Mouse (Mus musculus) neutrophil, adult 83 days (primary cell): ENCODE measurements around the gene Luc7l2. TPM values are rescaled to one million over a fixed set of nuclear protein-coding genes. Genes with fewer than 3 reads are reported as not detected.

Source experiments
- total RNA-seq, 2 experiments: library from RNA; stranded (reverse); gene quantifications; one replicate each; pipeline ENCODE4 v1.2.4; 2023

The Luc7l2 gene
- total RNA-seq: 100 to 1,000 TPM; 251 to 272 TPM

DNA sequence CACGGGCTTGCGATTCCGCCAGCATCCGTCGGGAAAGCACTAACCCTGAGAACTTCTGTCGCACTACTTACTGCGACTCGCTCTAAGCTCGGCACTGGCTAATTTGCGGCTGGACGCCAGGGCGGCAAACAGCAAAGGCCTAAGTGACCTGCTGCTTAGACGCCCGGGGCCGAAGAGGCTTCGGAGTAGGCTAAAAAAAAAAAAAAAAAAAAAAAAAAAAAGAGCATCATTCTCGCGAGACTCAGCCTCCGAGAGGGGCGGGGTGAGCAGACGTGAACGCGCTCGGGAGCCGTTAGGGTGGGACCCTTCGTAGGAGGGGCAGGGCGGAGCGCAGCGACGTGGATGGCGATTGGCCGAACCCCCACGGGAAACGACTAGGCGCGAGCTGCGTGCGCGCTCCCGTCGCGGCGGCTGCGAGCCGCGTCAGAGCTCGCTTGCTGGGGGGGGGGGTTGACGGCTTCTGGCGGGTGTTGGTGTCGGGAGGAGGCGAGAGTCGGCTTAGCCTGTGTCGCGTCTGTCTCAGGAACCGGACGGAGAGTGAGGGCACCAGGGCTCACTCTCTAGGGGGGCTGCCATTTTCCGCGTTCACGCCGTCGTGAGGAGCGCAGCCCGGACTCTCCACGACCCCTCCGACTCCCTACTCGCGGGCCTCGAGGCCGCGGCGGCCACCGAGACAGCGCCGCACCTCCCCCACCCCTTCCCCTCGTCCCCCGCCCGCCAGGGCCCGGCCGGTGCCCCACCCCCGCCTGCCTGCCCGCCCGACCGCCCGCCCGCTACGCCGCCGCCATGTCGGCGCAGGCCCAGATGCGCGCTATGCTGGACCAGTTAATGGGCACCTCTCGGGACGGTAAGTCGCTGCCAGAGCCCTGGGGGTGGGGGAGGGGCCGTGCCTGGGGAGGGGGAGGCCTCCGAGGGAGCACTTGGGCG, at the start of gene Luc7l2:
TSS of gene Luc7l2 (plus strand) at position 273 of the 927 bp plus-strand sequence.

GRCm38 (mm10) chr6:38533428-38534405, 17.4 kb upstream of the Luc7l2 start, which contains the start of gene Fmc1:
TSS of gene Fmc1 (plus strand) at chr6:38533502.

GRCm38 (mm10) chr6:38636852-38637618, 85.9 kb downstream of the Luc7l2 start, which contains the start of gene Klrg2:
TSS of gene Klrg2 (minus strand) at chr6:38637242.

Other genes with a start within 250 kb of the Luc7l2 start
- 10 to 100 TPM; 80.5 to 98.0 TPM for gene Zc3hav1, start 196.7 kb upstream of the Luc7l2 start, total RNA-seq
- gene Ttc26, start 169.9 kb upstream of the Luc7l2 start, total RNA-seq: under 1 TPM; 0.09 to 0.11 TPM
- 10 to 100 TPM; 26.2 to 28.5 TPM for gene Ubn2, start 117.4 kb upstream of the Luc7l2 start, total RNA-seq
- 10 to 100 TPM; 20.5 to 23.4 TPM for gene Fmc1, start 17.8 kb upstream of the Luc7l2 start, total RNA-seq
- under 1 TPM in 1 of 2 experiments, not detected in 1; 0.11 TPM for gene Klrg2, start 85.9 kb downstream of the Luc7l2 start, total RNA-seq
- gene Clec2l, start 111.7 kb downstream of the Luc7l2 start, total RNA-seq: not detected